Mouse (Mus musculus) liver, embryonic 11.5 days (tissue): Measurements from ENCODE around the gene Alk. TPM values are rescaled to one million over a fixed set of nuclear protein-coding genes. Genes with fewer than 3 reads are reported as not detected.

Experiments
- ATAC-seq: fragments of 200-750 bp; cut with Nextera tagmentation; replicated peaks from 2 replicates; pipeline ENCODE4 v1.8.0; 2017; ENCODE audit warnings: moderate number of reproducible peaks, mild to moderate bottlenecking, moderate TSS enrichment, moderate library complexity; ENCODE audit not compliant: low FRiP score
- DNase-seq: peaks from one replicate; pipeline ENCODE4 v3.0.0-alpha.2; 2017; ENCODE audit warnings: low spot score
- H3K27ac ChIP-seq: fragments of 300-500 bp; sonication (generic); 2 replicates; pipeline ENCODE4 v1.5.1; 2014; ENCODE audit warnings: mild to moderate bottlenecking, low read depth, low read length, control low read depth
- H3K27me3 ChIP-seq: fragments of 300-500 bp; sonication (generic); replicated peaks from 2 replicates; pipeline ENCODE4 v1.6.1; 2014; ENCODE audit warnings: low read length, mixed read lengths; ENCODE audit not compliant: control insufficient read depth, insufficient read depth
- H3K36me3 ChIP-seq: fragments of 300-500 bp; sonication (generic); 2 replicates; pipeline ENCODE4 v1.6.1; 2014; ENCODE audit warnings: mild to moderate bottlenecking, low read length, moderate library complexity, mixed read lengths; ENCODE audit not compliant: control insufficient read depth, insufficient read depth
- H3K4me1 ChIP-seq: fragments of 300-500 bp; sonication (generic); replicated peaks from 2 replicates; pipeline ENCODE4 v1.6.1; 2014; ENCODE audit warnings: low read length, mixed read lengths; ENCODE audit not compliant: control insufficient read depth, insufficient read depth
- H3K4me2 ChIP-seq: fragments of 300-500 bp; sonication (generic); 2 replicates; pipeline ENCODE4 v1.6.1; 2014; ENCODE audit warnings: mild to moderate bottlenecking, control low read depth, moderate library complexity
- H3K4me3 ChIP-seq: fragments of 300-500 bp; sonication (generic); 2 replicates; pipeline ENCODE4 v1.5.1; 2014; ENCODE audit warnings: low read depth, low read length, control low read depth
- H3K9ac ChIP-seq: fragments of 300-500 bp; sonication (generic); 2 replicates; pipeline ENCODE4 v1.6.1; 2014; ENCODE audit warnings: low read depth, low read length, control low read depth
- H3K9me3 ChIP-seq: fragments of 300-500 bp; sonication (generic); 2 replicates; pipeline ENCODE4 v1.6.1; 2016; ENCODE audit warnings: low read length, inconsistent platforms, mixed read lengths; ENCODE audit not compliant: control insufficient read depth
- WGBS: fragments of 180-500 bp; shearing (Covaris S2); extraction: QIAGEN DNeasy Blood & Tissue Kit; methylation state at CpG from one replicate; pipeline ENCODE4 v1.1.7; 2014; 5-methylcytosine and 5-hydroxymethylcytosine counted together
- polyA plus RNA-seq: library from polyadenylated mRNA; unstranded; fragments of >200 nt; fragmentation: Nextera tagmentation; extraction: Ambion mirVana; gene quantifications from 2 replicates; pipeline ENCODE4 v1.2.1, GENCODE M21; 2014

Alk gene
- polyA plus RNA-seq, 1 experiment from 2014 or later, result 0.21 TPM

GRCm38 (mm10) chr17:72603118-72603885 is 1.1 kb downstream of the Alk start:
- WGBS, result 3% methylated on average over 40 of the region's 40 CpGs
- Histone ChIP-seq H3K27me3 (peaks cover 33% of the 10 kb centered on the region), H3K4me3 (0 out of 2 replicates have a peak overlapping the region, but pooled peaks have one; percentile 10), H3K36me3 (no peaks in the 10 kb centered on the region), H3K4me2 (peak overlapping the region; percentile 47), H3K4me1 (no peaks in the 10 kb centered on the region), H3K9ac (no peak overlapping the region), H3K27ac (no peak overlapping the region), H3K9me3 (no peaks in the 10 kb centered on the region)
- ATAC-seq, result peak; percentile 51
- DNase-seq, result peak; percentile 78

- Histone ChIP-seq H3K9ac (no peak overlapping the region), H3K9me3 (no peaks in the 10 kb centered on the region), H3K4me3 (no peak overlapping the region), H3K27ac (no peak overlapping the region), H3K4me1 (no peaks in the 10 kb centered on the region), H3K27me3 (peaks cover 33% of the 10 kb centered on the region), H3K4me2 (no peak overlapping the region), H3K36me3 (no peaks in the 10 kb centered on the region)
- no peak for DNase-seq
- ATAC-seq, result no peak
- WGBS, result 84% methylated on average over 5 of the region's 5 CpGs
These were observed 3.6 kb downstream of the Alk start for GRCm38 (mm10) chr17:72600806-72601205.

GRCm38 (mm10) chr17:72587671-72588070 is 16.8 kb downstream of the Alk start:
- H3K4me2 ChIP-seq, result no peak overlapping the region
- H3K36me3 ChIP-seq, result no peaks in the 10 kb centered on the region
- H3K9ac ChIP-seq, result no peak overlapping the region
- no peak overlapping the region for H3K27ac ChIP-seq
- DNase-seq (no peak), ATAC-seq (no peak)
- H3K4me3 ChIP-seq, result no peak overlapping the region
- WGBS, result 79% methylated on average over 3 of the region's 3 CpGs
- H3K4me1 ChIP-seq, result no peaks in the 10 kb centered on the region
- H3K27me3 ChIP-seq, result no peaks in the 10 kb centered on the region
- H3K9me3 ChIP-seq, result no peaks in the 10 kb centered on the region

- WGBS, result 74% methylated on average over 4 of the region's 4 CpGs
- no peak overlapping the region for H3K4me3 ChIP-seq
- H3K36me3 ChIP-seq, result no peaks in the 10 kb centered on the region
- H3K4me1 ChIP-seq, result no peaks in the 10 kb centered on the region
- no peaks in the 10 kb centered on the region for H3K27me3 ChIP-seq
- no peak overlapping the region for H3K27ac ChIP-seq
- no peaks in the 10 kb centered on the region for H3K9me3 ChIP-seq
- no peak overlapping the region for H3K4me2 ChIP-seq
- H3K9ac ChIP-seq, result no peak overlapping the region
- DNase-seq (no peak), ATAC-seq (no peak)
These were observed 24.3 kb downstream of the Alk start for GRCm38 (mm10) chr17:72580142-72580541.

GRCm38 (mm10) chr17:72579321-72579720 is 25.1 kb downstream of the Alk start:
- H3K27ac ChIP-seq, result no peak overlapping the region
- WGBS, result 86% methylated on average over 9 of the region's 9 CpGs

DNA sequence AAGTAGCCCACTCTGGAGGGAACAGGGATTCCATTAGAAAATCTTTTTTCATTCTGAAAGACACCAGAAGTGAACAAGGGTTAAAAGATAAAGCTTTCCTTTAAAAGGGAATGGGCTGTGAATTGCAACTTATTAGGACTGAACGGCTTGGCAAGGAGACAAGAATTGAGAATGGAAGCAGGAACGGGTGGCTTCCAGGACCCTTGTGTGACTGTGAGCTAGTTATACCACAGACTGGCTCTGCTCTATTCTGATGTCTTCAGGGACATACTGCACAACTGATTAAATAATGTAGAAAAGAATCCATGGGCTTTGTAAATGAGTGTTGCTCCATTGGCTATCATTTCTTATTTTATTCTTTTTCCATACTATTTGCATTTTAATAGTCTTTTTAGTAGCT is 33.0 kb downstream of the Alk start:
- H3K4me1 ChIP-seq, result no peaks in the 10 kb centered on the region
- H3K4me2 ChIP-seq, result no peak overlapping the region
- H3K4me3 ChIP-seq, result no peak overlapping the region
- DNase-seq, result no peak
- no peaks in the 10 kb centered on the region for H3K36me3 ChIP-seq
- WGBS, result 90% methylated on average over 2 of the region's 2 CpGs
- H3K9me3 ChIP-seq, result no peaks in the 10 kb centered on the region; the same call in 1 of the 2 replicates
- no peaks in the 10 kb centered on the region for H3K27me3 ChIP-seq
- H3K27ac ChIP-seq, result no peak overlapping the region
- ATAC-seq, result no peak
- no peak overlapping the region for H3K9ac ChIP-seq

More at GRCm38 (mm10) chr17:72579321-72579720, 25.1 kb downstream of the Alk start:
- Histone ChIP-seq H3K4me2 (no peak overlapping the region), H3K4me3 (no peak overlapping the region), H3K27me3 (no peaks in the 10 kb centered on the region), H3K9me3 (no peaks in the 10 kb centered on the region), H3K4me1 (no peaks in the 10 kb centered on the region), H3K36me3 (no peaks in the 10 kb centered on the region), H3K9ac (no peak overlapping the region)
- DNase-seq, result no peak
- no peak for ATAC-seq

DNA sequence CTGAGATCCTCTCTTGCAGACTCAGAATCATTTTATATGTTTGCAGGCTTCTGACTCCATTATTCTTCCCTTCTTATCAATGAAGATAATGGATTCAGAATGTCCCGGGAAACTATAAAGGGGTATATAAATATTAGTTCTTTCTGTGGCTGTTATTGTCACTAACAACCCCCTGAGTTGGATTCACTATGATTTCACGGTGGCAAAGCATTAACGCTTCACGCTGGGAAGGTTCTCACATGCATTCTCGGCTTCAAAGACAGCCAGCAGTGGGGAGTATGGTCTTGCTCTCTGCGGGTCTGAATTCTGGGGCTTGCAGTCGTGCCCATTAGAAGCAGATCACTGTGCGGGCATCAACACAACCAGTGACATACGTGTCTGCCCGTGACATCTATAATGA is 34.9 kb downstream of the Alk start:
- Histone ChIP-seq H3K27me3 (no peaks in the 10 kb centered on the region), H3K9me3 (no peaks in the 10 kb centered on the region; the same call in 1 of the 2 replicates), H3K4me3 (no peak overlapping the region), H3K36me3 (no peaks in the 10 kb centered on the region), H3K4me1 (no peaks in the 10 kb centered on the region), H3K4me2 (no peak overlapping the region), H3K27ac (no peak overlapping the region), H3K9ac (no peak overlapping the region)
- no peak for ATAC-seq
- no peak for DNase-seq
- WGBS, result 77% methylated on average over 10 of the region's 10 CpGs

GRCm38 (mm10) chr17:72563423-72563822 is 41.0 kb downstream of the Alk start:
- DNase-seq (no peak), ATAC-seq (no peak)
- no peaks in the 10 kb centered on the region for H3K27me3 ChIP-seq
- H3K27ac ChIP-seq, result no peak overlapping the region
- WGBS, result 74% methylated on average over 5 of the region's 5 CpGs
- H3K4me1 ChIP-seq, result no peaks in the 10 kb centered on the region
- no peak overlapping the region for H3K9ac ChIP-seq
- H3K4me2 ChIP-seq, result no peak overlapping the region
- no peak overlapping the region for H3K4me3 ChIP-seq
- H3K36me3 ChIP-seq, result no peaks in the 10 kb centered on the region
- H3K9me3 ChIP-seq, result no peaks in the 10 kb centered on the region; the same call in 1 of the 2 replicates

GRCm38 (mm10) chr17:72561471-72561870 is 43.0 kb downstream of the Alk start:
- no peaks in the 10 kb centered on the region; the same call in 1 of the 2 replicates for H3K9me3 ChIP-seq
- H3K4me1 ChIP-seq, result no peaks in the 10 kb centered on the region
- 78% methylated on average over 3 of the region's 3 CpGs for WGBS
- H3K27me3 ChIP-seq, result no peaks in the 10 kb centered on the region
- H3K9ac ChIP-seq, result no peak overlapping the region
- no peaks in the 10 kb centered on the region for H3K36me3 ChIP-seq
- H3K4me2 ChIP-seq, result no peak overlapping the region
- DNase-seq, result no peak
- H3K27ac ChIP-seq, result no peak overlapping the region
- H3K4me3 ChIP-seq, result no peak overlapping the region
- ATAC-seq, result no peak
